Mouse (Mus musculus) B cell, adult 2 months (primary cell): ENCODE measurements around the gene Dnajb8.

Experiments used
- DNase-seq, 2 experiments: peaks; one replicate each; pipeline ENCODE4 v3.0.0; 2022

Gene Dnajb8

GRCm38 (mm10) chr6:88221968-88222367, at the start of gene Dnajb8:
Dnajb8 (plus strand) TSS chr6:88222268.
- DNase-seq: no peak

GRCm38 (mm10) chr6:88174191-88174590, 47.9 kb upstream of the Dnajb8 start:
- no peak for DNase-seq

- DNase-seq: no peak
Observed at GRCm38 (mm10) chr6:88174676-88175075, 47.4 kb upstream of the Dnajb8 start.

- DNase-seq: no peak
Observed at GRCm38 (mm10) chr6:88184671-88185070, 37.4 kb upstream of the Dnajb8 start.

- DNase-seq: no peak
Observed at GRCm38 (mm10) chr6:88188148-88188547, 33.9 kb upstream of the Dnajb8 start.

- DNase-seq: peak; percentile 66 to 73
Observed at GRCm38 (mm10) chr6:88189312-88190042, 32.6 kb upstream of the Dnajb8 start.

- DNase-seq: no peak
Observed at GRCm38 (mm10) chr6:88190043-88190309, 32.1 kb upstream of the Dnajb8 start.

- no peak for DNase-seq
Observed at GRCm38 (mm10) chr6:88190310-88191023, 31.6 kb upstream of the Dnajb8 start.

GRCm38 (mm10) chr6:88191024-88191365, 31.1 kb upstream of the Dnajb8 start:
- no peak for DNase-seq

- DNase-seq: no peak
Observed at GRCm38 (mm10) chr6:88191411-88192070, 30.5 kb upstream of the Dnajb8 start.

- no peak for DNase-seq
Observed at GRCm38 (mm10) chr6:88192756-88193155, 29.3 kb upstream of the Dnajb8 start.

GRCm38 (mm10) chr6:88193433-88194052, 28.5 kb upstream of the Dnajb8 start, which contains the start of gene Gata2:
Gata2 (plus strand) TSS chr6:88193891.
- no peak for DNase-seq

GRCm38 (mm10) chr6:88194053-88194977, 27.8 kb upstream of the Dnajb8 start:
- no peak for DNase-seq

- no peak for DNase-seq
Observed at GRCm38 (mm10) chr6:88194978-88195325, 27.1 kb upstream of the Dnajb8 start.

- no peak for DNase-seq
Observed at GRCm38 (mm10) chr6:88196054-88196732, 25.9 kb upstream of the Dnajb8 start.

- DNase-seq: no peak
Observed at GRCm38 (mm10) chr6:88196733-88197312, 25.2 kb upstream of the Dnajb8 start.

GRCm38 (mm10) chr6:88197313-88198069, 24.6 kb upstream of the Dnajb8 start:
- DNase-seq: no peak

- DNase-seq: no peak
Observed at GRCm38 (mm10) chr6:88198070-88198940, 23.8 kb upstream of the Dnajb8 start.

GRCm38 (mm10) chr6:88199001-88199717, 22.9 kb upstream of the Dnajb8 start:
- DNase-seq: no peak
